Mouse (Mus musculus): ENCODE data around the gene Itfg2. TPM values are rescaled to one million over a fixed set of nuclear protein-coding genes. Genes with fewer than 3 reads are reported as not detected.
A peak's percentile ranks its signal among the peaks of the same experiment; 100 is the strongest.

Gene Itfg2
- polyA plus RNA-seq (2015; fragmentation: Nextera tagmentation; extraction: Ambion mirVana), result 33.0 and 33.5 TPM in 2 replicates

GRCm38 (mm10) chr6:128424269-128425019 lies at the start of gene Itfg2:
Gene Itfg2, minus strand, starts transcription at chr6:128424931.
- Histone ChIP-seq H3K27ac (replicated peaks) (peak within 1 kb of the TSS; percentile 98), H3K9ac (peak within 1 kb of the TSS; percentile 69), H3K4me1 (peaks cover 6% of the 10 kb centered on the region), H3K27me3 (no peaks in the 10 kb centered on the region), H3K36me3 (peaks cover 21% of the 10 kb centered on the region), H3K4me2 (replicated peaks) (peak within 1 kb of the TSS; percentile 55), H3K4me3 (replicated peaks) (peak within 1 kb of the TSS; percentile 70), H3K9me3 (replicated peaks) (no peaks in the 10 kb centered on the region)
- under 1% methylated on average over 42 of the region's 42 CpGs for WGBS
- ATAC-seq (ENCODE audit: insufficient number of reproducible peaks, low FRiP score, low TSS enrichment, low read depth), result peak; percentile 94

- Histone ChIP-seq H3K27me3 (no peaks in the 10 kb centered on the region), H3K36me3 (no peaks in the 10 kb centered on the region), H3K9ac (no peak overlapping the region), H3K4me1 (no peaks in the 10 kb centered on the region), H3K4me2 (replicated peaks) (no peak overlapping the region), H3K9me3 (replicated peaks) (no peaks in the 10 kb centered on the region), H3K27ac (replicated peaks) (no peak overlapping the region), H3K4me3 (replicated peaks) (no peak overlapping the region)
- 89% methylated on average over 6 of the region's 6 CpGs for WGBS
- no peak for ATAC-seq (ENCODE audit: insufficient number of reproducible peaks, low FRiP score, low TSS enrichment, low read depth)
These were observed 49.4 kb upstream of the Itfg2 start for GRCm38 (mm10) chr6:128474112-128474511.

- Histone ChIP-seq H3K27ac (replicated peaks) (no peak overlapping the region), H3K36me3 (no peaks in the 10 kb centered on the region), H3K9me3 (replicated peaks) (no peaks in the 10 kb centered on the region), H3K4me1 (no peaks in the 10 kb centered on the region), H3K9ac (no peak overlapping the region), H3K4me3 (replicated peaks) (no peak overlapping the region), H3K4me2 (replicated peaks) (0 out of 2 replicates have a peak overlapping the region, but pooled peaks have one; percentile 8), H3K27me3 (no peaks in the 10 kb centered on the region)
- no peak for ATAC-seq (ENCODE audit: insufficient number of reproducible peaks, low FRiP score, low TSS enrichment, low read depth)
- whole genome bisulfite sequencing, result 8% methylated on average over 11 of the region's 12 CpGs
These were observed 44.7 kb upstream of the Itfg2 start for GRCm38 (mm10) chr6:128469451-128469850.

GRCm38 (mm10) chr6:128467298-128467697 lies 42.6 kb upstream of the Itfg2 start:
- H3K27me3 ChIP-seq, result no peaks in the 10 kb centered on the region
- H3K9me3 ChIP-seq (replicated peaks), result no peaks in the 10 kb centered on the region
- H3K4me2 ChIP-seq (replicated peaks), result no peak overlapping the region
- no peaks in the 10 kb centered on the region for H3K36me3 ChIP-seq
- ATAC-seq (ENCODE audit: insufficient number of reproducible peaks, low FRiP score, low TSS enrichment, low read depth), result no peak
- no peak overlapping the region for H3K27ac ChIP-seq (replicated peaks)
- H3K4me3 ChIP-seq (replicated peaks), result no peak overlapping the region
- 39% methylated on average over 2 of the region's 2 CpGs for WGBS
- H3K9ac ChIP-seq, result no peak overlapping the region
- H3K4me1 ChIP-seq, result no peaks in the 10 kb centered on the region

GRCm38 (mm10) chr6:128466563-128466962 lies 41.8 kb upstream of the Itfg2 start:
- no peak overlapping the region for H3K4me3 ChIP-seq (replicated peaks)
- no peak overlapping the region for H3K4me2 ChIP-seq (replicated peaks)
- no peak overlapping the region for H3K9ac ChIP-seq
- no peaks in the 10 kb centered on the region for H3K27me3 ChIP-seq
- H3K36me3 ChIP-seq, result no peaks in the 10 kb centered on the region
- no peaks in the 10 kb centered on the region for H3K4me1 ChIP-seq
- H3K27ac ChIP-seq (replicated peaks), result no peak overlapping the region
- ATAC-seq (ENCODE audit: insufficient number of reproducible peaks, low FRiP score, low TSS enrichment, low read depth), result no peak
- H3K9me3 ChIP-seq (replicated peaks), result no peaks in the 10 kb centered on the region
- 69% methylated on average over 3 of the region's 3 CpGs for WGBS

- Histone ChIP-seq H3K4me1 (no peaks in the 10 kb centered on the region), H3K27me3 (no peaks in the 10 kb centered on the region), H3K27ac (replicated peaks) (no peak overlapping the region), H3K4me2 (replicated peaks) (no peak overlapping the region), H3K9ac (no peak overlapping the region), H3K9me3 (replicated peaks) (no peaks in the 10 kb centered on the region), H3K36me3 (no peaks in the 10 kb centered on the region), H3K4me3 (replicated peaks) (no peak overlapping the region)
- no peak for ATAC-seq (ENCODE audit: insufficient number of reproducible peaks, low FRiP score, low TSS enrichment, low read depth)
- WGBS, result 36% methylated on average over 7 of the region's 7 CpGs
These were observed 41.3 kb upstream of the Itfg2 start for GRCm38 (mm10) chr6:128466043-128466442.

GRCm38 (mm10) chr6:128464996-128465395 lies 40.3 kb upstream of the Itfg2 start:
- 62% methylated on average over 4 of the region's 4 CpGs for WGBS
- no peak for ATAC-seq (ENCODE audit: insufficient number of reproducible peaks, low FRiP score, low TSS enrichment, low read depth)
- Histone ChIP-seq H3K4me1 (no peaks in the 10 kb centered on the region), H3K27ac (replicated peaks) (no peak overlapping the region), H3K27me3 (no peaks in the 10 kb centered on the region), H3K9ac (no peak overlapping the region), H3K4me3 (replicated peaks) (no peak overlapping the region), H3K9me3 (replicated peaks) (no peaks in the 10 kb centered on the region), H3K36me3 (no peaks in the 10 kb centered on the region), H3K4me2 (replicated peaks) (no peak overlapping the region)

GRCm38 (mm10) chr6:128461606-128462005 lies 36.9 kb upstream of the Itfg2 start:
- Histone ChIP-seq H3K27me3 (no peaks in the 10 kb centered on the region), H3K4me2 (replicated peaks) (no peak overlapping the region), H3K9ac (no peak overlapping the region), H3K4me3 (replicated peaks) (no peak overlapping the region), H3K4me1 (no peaks in the 10 kb centered on the region), H3K36me3 (no peaks in the 10 kb centered on the region), H3K9me3 (replicated peaks) (no peaks in the 10 kb centered on the region), H3K27ac (replicated peaks) (no peak overlapping the region)
- no peak for ATAC-seq (ENCODE audit: insufficient number of reproducible peaks, low FRiP score, low TSS enrichment, low read depth)

GRCm38 (mm10) chr6:128460729-128461503 lies 36.2 kb upstream of the Itfg2 start:
- H3K9me3 ChIP-seq (replicated peaks), result no peaks in the 10 kb centered on the region
- H3K36me3 ChIP-seq, result no peaks in the 10 kb centered on the region
- no peak overlapping the region for H3K27ac ChIP-seq (replicated peaks)
- no peak for ATAC-seq (ENCODE audit: insufficient number of reproducible peaks, low FRiP score, low TSS enrichment, low read depth)
- no peaks in the 10 kb centered on the region for H3K4me1 ChIP-seq
- 79% methylated on average over 14 of the region's 14 CpGs for WGBS
- no peak overlapping the region for H3K4me2 ChIP-seq (replicated peaks)
- H3K4me3 ChIP-seq (replicated peaks), result no peak overlapping the region
- H3K27me3 ChIP-seq, result no peaks in the 10 kb centered on the region
- H3K9ac ChIP-seq, result no peak overlapping the region

- H3K4me2 ChIP-seq (replicated peaks), result no peak overlapping the region
- H3K4me1 ChIP-seq, result no peaks in the 10 kb centered on the region
- H3K27me3 ChIP-seq, result no peaks in the 10 kb centered on the region
- WGBS, result 21% methylated on average over 2 of the region's 2 CpGs
- no peak for ATAC-seq (ENCODE audit: insufficient number of reproducible peaks, low FRiP score, low TSS enrichment, low read depth)
- no peak overlapping the region for H3K9ac ChIP-seq
- H3K9me3 ChIP-seq (replicated peaks), result no peaks in the 10 kb centered on the region
- no peak overlapping the region for H3K27ac ChIP-seq (replicated peaks)
- no peak overlapping the region for H3K4me3 ChIP-seq (replicated peaks)
- no peaks in the 10 kb centered on the region for H3K36me3 ChIP-seq
These were observed 35.6 kb upstream of the Itfg2 start for GRCm38 (mm10) chr6:128460321-128460720.

- H3K27ac ChIP-seq (replicated peaks), result no peak overlapping the region
- H3K4me2 ChIP-seq (replicated peaks), result no peak overlapping the region
- ATAC-seq (ENCODE audit: insufficient number of reproducible peaks, low FRiP score, low TSS enrichment, low read depth), result no peak
- H3K27me3 ChIP-seq, result no peaks in the 10 kb centered on the region
- H3K9ac ChIP-seq, result no peak overlapping the region
- 79% methylated on average over 5 of the region's 5 CpGs for WGBS
- no peaks in the 10 kb centered on the region for H3K9me3 ChIP-seq (replicated peaks)
- no peaks in the 10 kb centered on the region for H3K4me1 ChIP-seq
- no peak overlapping the region for H3K4me3 ChIP-seq (replicated peaks)
- no peaks in the 10 kb centered on the region for H3K36me3 ChIP-seq
These were observed 32.5 kb upstream of the Itfg2 start for GRCm38 (mm10) chr6:128457186-128457585.
